Mouse (Mus musculus) ES-E14 (cell line): ENCODE measurements around the gene Armcx4.

ENCODE experiments used
- CHD2 ChIP-seq: IDR thresholded peaks from 2 replicates; pipeline ENCODE4 v1.6.1; 2014; ENCODE audit warnings: mild to moderate bottlenecking, low read depth, low read length, inconsistent platforms
- HCFC1 ChIP-seq: IDR thresholded peaks from 2 replicates; pipeline ENCODE4 v1.6.1; 2012; ENCODE audit warnings: low read length, inconsistent platforms, borderline replicate concordance; ENCODE audit not compliant: insufficient read depth
- MAFK ChIP-seq: IDR thresholded peaks from 2 replicates; pipeline ENCODE4 v1.6.1; 2014; ENCODE audit warnings: mild to moderate bottlenecking, low read depth, low read length, inconsistent platforms; ENCODE audit not compliant: insufficient read depth
- ZNF384 ChIP-seq: IDR thresholded peaks from 2 replicates; pipeline ENCODE4 v1.6.1; 2012; ENCODE audit warnings: low read depth, low read length, inconsistent platforms

GRCm38 (mm10) chrX:134690871-134691539, 4.7 kb downstream of the Armcx4 start:
- TF ChIP-seq ZNF384 (no peak), MAFK (no peak), HCFC1 (no peak), CHD2 (no peak)
